In genomic region chr15:29399881-29400280, GRCm38 (mm10) we compare ENCODE assay signal across 25 mouse cellular contexts.
DNase-seq lines count a peak whose midpoint lies in the region; ATAC-seq and TF ChIP-seq lines count a peak whose summit lies in the region.
"Had no signal": no experiment of that assay in that cellular context is flagged by ENCODE, and none has a peak within 500 bp of the region (broad histone marks: within the 10 kb centered on the region; RNA-seq: fewer than 3 reads in every experiment).

No protein-coding gene starts in this region.

- 89% methylated on average over 4 of the region's 4 CpGs for WGBS in forebrain, embryonic 14.5 days

- H3ac ChIP-seq in C2C12 (ENCODE audit: control insufficient read depth, insufficient read length, low read depth) = no peak overlapping the region

- no peak overlapping the region for H3K4me3 ChIP-seq in C2C12 (ENCODE audit: insufficient read depth, poor library complexity, severe bottlenecking)
- H3K4me3 ChIP-seq in forebrain, embryonic 14.5 days (ENCODE audit: low read depth, low read length) = no peak overlapping the region

- no peak overlapping the region for H3K9ac ChIP-seq in forebrain, embryonic 14.5 days (ENCODE audit: low read length)

- no peaks in the 10 kb centered on the region for H3K27me3 ChIP-seq in C2C12 (ENCODE audit: control insufficient read depth, insufficient read depth, insufficient read length)
- no peaks in the 10 kb centered on the region for H3K27me3 ChIP-seq in forebrain, embryonic 14.5 days (replicated peaks; ENCODE audit: control insufficient read depth, insufficient read depth, low read length)
- H3K27me3 ChIP-seq: CH12.LX, Patski had no signal

- no peak overlapping the region for H3K27ac ChIP-seq in forebrain, embryonic 14.5 days (ENCODE audit: low read depth, low read length)

- no peaks in the 10 kb centered on the region for H3K4me1 ChIP-seq in forebrain, embryonic 14.5 days (ENCODE audit: control insufficient read depth, insufficient read depth, low read length)

- no peak overlapping the region for H3K4me2 ChIP-seq in forebrain, embryonic 14.5 days (ENCODE audit: low read length)

- no peak for DNase-seq in frontal cortex, postnatal 14 days (ENCODE audit: low spot score in 2 of 2)
- DNase-seq in 3T3-L1 (ENCODE audit: low read depth, low spot score) = peak; percentile 78
- peak; percentile 53 for DNase-seq in brain, adult 2 months (ENCODE audit: low read depth, low spot score)
- DNase-seq in forebrain, embryonic 14.5 days (ENCODE audit: low spot score) = no peak
- DNase-seq in cerebellum, adult 9-10 months = no peak
- DNase-seq in left cerebral cortex, postnatal 36 days (ENCODE audit: low spot score in 2 of 2) = no peak
- DNase-seq: adrenal gland, adult 2 months; adrenal gland, adult 8-10 months; adrenal gland, postnatal 10 days; adrenal gland, postnatal 14 days; adrenal gland, postnatal 25 days; adrenal gland, postnatal 36 days; B cell, adult 2 months; cerebellum, adult 11 months; cerebellum, adult 11-12 months; cerebellum, adult 18-20 months; cerebellum, adult 2 months; cerebellum, adult 8-10 months had no signal

- no peaks in the 10 kb centered on the region for H3K36me3 ChIP-seq in C2C12 (ENCODE audit: control insufficient read depth, insufficient read depth)
- no peaks in the 10 kb centered on the region for H3K36me3 ChIP-seq in forebrain, embryonic 14.5 days (ENCODE audit: control insufficient read depth, insufficient read depth, low read length)
- H3K36me3 ChIP-seq: G1E had no signal

- H3K9me3 ChIP-seq in forebrain, embryonic 14.5 days (replicated peaks; ENCODE audit: control insufficient read depth, low read length) = no peaks in the 10 kb centered on the region
- H3K9me3 ChIP-seq: G1E had no signal

- intact Hi-C loops in left cerebral cortex, postnatal 36 days (cut with DNase I) = no loop called here

- H3K79me3 ChIP-seq in C2C12 (ENCODE audit: low read depth) = no peaks in the 10 kb centered on the region

- no peak for TF ChIP-seq CTCF in C2C12 (IDR thresholded peaks at IDR 0.05; ENCODE audit: control insufficient read depth, insufficient read depth, insufficient read length)

- peak; percentile 23; the same call in 1 of the 2 replicates for ATAC-seq in frontal cortex, adult (ENCODE audit: low TSS enrichment)
- no peak for ATAC-seq in forebrain, embryonic 14.5 days
- ATAC-seq: activated CD4-positive, CD25-positive, alpha-beta regulatory T cell, adult 4 months; CD4-positive, CD25-positive, alpha-beta regulatory T cell, adult 4 months; Patski had no signal

- H3K79me2 ChIP-seq in C2C12 (ENCODE audit: control insufficient read depth, insufficient read depth) = no peaks in the 10 kb centered on the region

TF ChIP-seq in C2C12, 6 proteins besides CTCF, POLR2A, EP300 and RAD21:
- no peak for TF ChIP-seq MYOG (IDR thresholded peaks at IDR 0.05; ENCODE audit: control insufficient read depth, extremely low read depth, insufficient read length)
- peak; percentile 17 for TF ChIP-seq MYOD1 (IDR thresholded peaks at IDR 0.05; ENCODE audit: control insufficient read depth, insufficient read length, low read depth)

Comparison
In these comparisons a context has a peak if more than half of its experiments do, and no peak if none do; other contexts are left out.
1. DNase-seq: peak in 3T3-L1 (single experiment) and brain, adult 2 months (single experiment); none in frontal cortex, postnatal 14 days (0 of 2), forebrain, embryonic 14.5 days (single experiment), cerebellum, adult 9-10 months (single experiment) and left cerebral cortex, postnatal 36 days (0 of 2).